In genomic region chr17:63886988-63887387, GRCm38 (mm10) we compare ENCODE assay signal across 35 mouse cellular contexts. TPM values are rescaled to one million over a fixed set of nuclear protein-coding genes. Genes with fewer than 3 reads are reported as not detected.
"Had no signal": no experiment of that assay in that cellular context is flagged by ENCODE, and none has a peak within 500 bp of the region (broad histone marks: within the 10 kb centered on the region; RNA-seq: fewer than 3 reads in every experiment).

No protein-coding gene starts in this region.

- H3K27me3 ChIP-seq: heart, embryonic 12.5 days; heart, embryonic 13.5 days; heart, embryonic 15.5 days; hindbrain, embryonic 12.5 days; hindbrain, embryonic 13.5 days; hindbrain, embryonic 15.5 days; intestine, embryonic 15.5 days; kidney, embryonic 15.5 days had no signal

- H3K4me2 ChIP-seq: heart, embryonic 11.5 days; heart, embryonic 12.5 days; heart, embryonic 13.5 days; heart, embryonic 15.5 days; hindbrain, embryonic 12.5 days; hindbrain, embryonic 13.5 days; hindbrain, embryonic 14.5 days; hindbrain, embryonic 15.5 days; intestine, embryonic 15.5 days; kidney, embryonic 15.5 days had no signal

- H3K4me3 ChIP-seq: heart, embryonic 10.5 days; heart, embryonic 12.5 days; heart, embryonic 13.5 days; heart, embryonic 15.5 days; hindbrain, embryonic 10.5 days; hindbrain, embryonic 12.5 days; hindbrain, embryonic 13.5 days; hindbrain, embryonic 15.5 days; intestine, embryonic 15.5 days; kidney, embryonic 15.5 days; layer of hippocampus, adult 2 months; left cerebral cortex, adult 2 months had no signal

- H3K36me3 ChIP-seq: heart, embryonic 10.5 days; heart, embryonic 12.5 days; heart, embryonic 13.5 days; heart, embryonic 15.5 days; hindbrain, embryonic 10.5 days; hindbrain, embryonic 12.5 days; hindbrain, embryonic 13.5 days; hindbrain, embryonic 15.5 days; intestine, embryonic 15.5 days; kidney, embryonic 15.5 days had no signal

- DNase-seq: heart, postnatal 10 days; heart, postnatal 14 days; heart, postnatal 36 days; heart, postnatal 4 days; kidney, adult 11 months; kidney, adult 18-20 months; kidney, adult 2 months; kidney, adult 8-10 months; kidney, adult 9 months; kidney, postnatal 10 days; kidney, postnatal 14 days; kidney, postnatal 25 days; kidney, postnatal 36 days; kidney, postnatal 4 days; layer of hippocampus, adult 9-11 months; layer of hippocampus, postnatal 36 days had no signal

RNA-seq across cellular contexts. Expression of gene A930002H24Rik, which starts 23.4 kb away (rescaled TPM):
- total RNA-seq: heart, postnatal 14 days; heart, postnatal 36 days; hematopoietic stem cell, adult 5-6 weeks; layer of hippocampus, adult 18-20 months; layer of hippocampus, adult 2 months; layer of hippocampus, postnatal 14 days; layer of hippocampus, postnatal 36 days; left cerebral cortex, adult 18-20 months; left cerebral cortex, adult 2 months had no signal
- polyA plus RNA-seq: inflammation-experienced regulatory T-cells, adult 6 months had no signal
